Mouse (Mus musculus): ENCODE data around the gene Socs3. TPM values are rescaled to one million over a fixed set of nuclear protein-coding genes. Genes with fewer than 3 reads are reported as not detected.

The Socs3 gene
- polyA plus RNA-seq (2015; fragmentation: Nextera tagmentation; extraction: Ambion mirVana) = 16.0 and 18.5 TPM in 2 replicates

- 8% methylated on average over 21 of the region's 21 CpGs for WGBS
- no peaks in the 10 kb centered on the region for H3K27me3 ChIP-seq (replicated peaks)
- peak; percentile 17; the same call in 1 of the 2 replicates for ATAC-seq (ENCODE audit: insufficient read depth, low FRiP score, low read depth)
- 0 out of 2 replicates have a peak, but pooled peaks cover 3% of the 10 kb centered on the region for H3K36me3 ChIP-seq
- peak within 1 kb of the TSS; percentile 99 for H3K27ac ChIP-seq
- no peaks in the 10 kb centered on the region for H3K9me3 ChIP-seq
- H3K4me3 ChIP-seq (replicated peaks) = peak within 1 kb of the TSS; percentile 74
- peak within 1 kb of the TSS; percentile 85 for H3K4me2 ChIP-seq
- peaks cover 41% of the 10 kb centered on the region for H3K4me1 ChIP-seq
- H3K9ac ChIP-seq = peak within 1 kb of the TSS; percentile 86
These were observed at the start of gene Socs3 for GRCm38 (mm10) chr11:117969945-117970872. Socs3 (minus strand) TSS chr11:117970047.

DNA sequence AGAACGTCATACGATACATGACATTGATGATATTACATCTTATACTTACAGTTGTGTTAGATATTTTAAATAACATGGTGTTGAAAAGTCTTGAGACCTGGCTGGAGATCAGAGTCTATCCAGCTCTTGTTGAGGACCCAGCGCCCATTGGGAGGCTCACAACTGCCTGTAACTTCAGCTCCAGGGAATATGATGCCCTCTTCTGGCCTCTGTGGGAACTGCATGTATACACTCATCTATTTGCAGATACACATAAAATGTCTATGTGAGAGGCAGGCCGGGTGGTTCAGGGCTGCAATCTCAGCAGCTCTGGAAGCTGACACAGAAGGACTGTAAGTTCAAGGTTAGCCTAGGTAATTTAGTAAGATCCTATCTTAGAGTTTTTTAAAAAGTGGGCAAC is 48.5 kb upstream of the Socs3 start:
- Histone ChIP-seq H3K27ac (no peak overlapping the region), H3K9me3 (no peaks in the 10 kb centered on the region), H3K9ac (no peak overlapping the region), H3K4me2 (no peak overlapping the region), H3K4me1 (no peaks in the 10 kb centered on the region), H3K36me3 (peaks cover 20% of the 10 kb centered on the region), H3K4me3 (replicated peaks) (no peak overlapping the region), H3K27me3 (replicated peaks) (no peaks in the 10 kb centered on the region)
- no peak for ATAC-seq (ENCODE audit: insufficient read depth, low FRiP score, low read depth)
- 89% methylated on average over 4 of the region's 4 CpGs for WGBS

GRCm38 (mm10) chr11:118015381-118016145 is 45.7 kb upstream of the Socs3 start:
- no peak overlapping the region for H3K9ac ChIP-seq
- ATAC-seq (ENCODE audit: insufficient read depth, low FRiP score, low read depth) = no peak

GRCm38 (mm10) chr11:118014391-118014995 is 44.6 kb upstream of the Socs3 start:
- no peak overlapping the region for H3K9ac ChIP-seq
- H3K4me3 ChIP-seq (replicated peaks) = no peak overlapping the region
- no peaks in the 10 kb centered on the region for H3K9me3 ChIP-seq
- H3K36me3 ChIP-seq = peaks cover 10% of the 10 kb centered on the region; the same call in 1 of the 2 replicates
- ATAC-seq (ENCODE audit: insufficient read depth, low FRiP score, low read depth) = no peak
- 80% methylated on average over 12 of the region's 12 CpGs for whole genome bisulfite sequencing
- H3K4me2 ChIP-seq = no peak overlapping the region
- no peak overlapping the region for H3K27ac ChIP-seq
- no peaks in the 10 kb centered on the region for H3K27me3 ChIP-seq (replicated peaks)
- H3K4me1 ChIP-seq = peaks cover 5% of the 10 kb centered on the region

More at GRCm38 (mm10) chr11:118015381-118016145, 45.7 kb upstream of the Socs3 start:
- Histone ChIP-seq H3K27ac (no peak overlapping the region), H3K4me3 (replicated peaks) (no peak overlapping the region), H3K4me2 (no peak overlapping the region), H3K4me1 (no peaks in the 10 kb centered on the region), H3K27me3 (replicated peaks) (no peaks in the 10 kb centered on the region), H3K9me3 (no peaks in the 10 kb centered on the region), H3K36me3 (peaks cover 16% of the 10 kb centered on the region; the same call in 1 of the 2 replicates)
- WGBS = 89% methylated on average over 8 of the region's 8 CpGs

DNA sequence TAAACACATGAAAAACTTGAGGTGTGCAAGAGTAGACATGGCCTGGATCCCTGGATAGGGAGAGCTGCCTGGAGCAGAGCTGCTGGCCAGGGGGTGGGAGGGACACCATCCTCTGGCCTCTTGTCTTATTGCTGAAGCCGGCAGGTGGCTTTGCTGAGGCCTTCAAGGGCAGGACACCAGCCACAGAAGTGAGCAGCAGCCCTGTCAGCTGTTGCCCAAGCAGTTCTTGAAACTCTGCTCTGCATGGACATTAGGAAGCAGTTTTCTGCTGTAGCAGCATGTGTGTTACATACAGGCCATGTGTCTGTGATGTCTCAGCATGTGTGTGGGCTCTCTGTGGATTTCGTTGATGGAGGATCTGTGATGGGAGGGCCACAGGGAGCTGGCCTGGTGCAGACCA is 43.5 kb upstream of the Socs3 start:
- Histone ChIP-seq H3K27me3 (replicated peaks) (no peaks in the 10 kb centered on the region), H3K36me3 (peaks cover 7% of the 10 kb centered on the region; the same call in 1 of the 2 replicates), H3K4me2 (no peak overlapping the region), H3K9ac (no peak overlapping the region), H3K4me3 (replicated peaks) (no peak overlapping the region), H3K27ac (no peak overlapping the region), H3K9me3 (no peaks in the 10 kb centered on the region), H3K4me1 (peaks cover 16% of the 10 kb centered on the region)
- ATAC-seq (ENCODE audit: insufficient read depth, low FRiP score, low read depth) = no peak
- 63% methylated on average over 2 of the region's 2 CpGs for WGBS

- WGBS = 72% methylated on average over 1 of the region's 1 CpGs
- Histone ChIP-seq H3K9ac (no peak overlapping the region), H3K9me3 (no peaks in the 10 kb centered on the region), H3K4me3 (replicated peaks) (no peak overlapping the region), H3K27ac (no peak overlapping the region), H3K4me1 (peaks cover 24% of the 10 kb centered on the region), H3K4me2 (no peak overlapping the region), H3K36me3 (0 out of 2 replicates have a peak, but pooled peaks cover under 1% of the 10 kb centered on the region), H3K27me3 (replicated peaks) (no peaks in the 10 kb centered on the region)
- no peak for ATAC-seq (ENCODE audit: insufficient read depth, low FRiP score, low read depth)
These were observed 42.7 kb upstream of the Socs3 start for GRCm38 (mm10) chr11:118012595-118012994.

DNA sequence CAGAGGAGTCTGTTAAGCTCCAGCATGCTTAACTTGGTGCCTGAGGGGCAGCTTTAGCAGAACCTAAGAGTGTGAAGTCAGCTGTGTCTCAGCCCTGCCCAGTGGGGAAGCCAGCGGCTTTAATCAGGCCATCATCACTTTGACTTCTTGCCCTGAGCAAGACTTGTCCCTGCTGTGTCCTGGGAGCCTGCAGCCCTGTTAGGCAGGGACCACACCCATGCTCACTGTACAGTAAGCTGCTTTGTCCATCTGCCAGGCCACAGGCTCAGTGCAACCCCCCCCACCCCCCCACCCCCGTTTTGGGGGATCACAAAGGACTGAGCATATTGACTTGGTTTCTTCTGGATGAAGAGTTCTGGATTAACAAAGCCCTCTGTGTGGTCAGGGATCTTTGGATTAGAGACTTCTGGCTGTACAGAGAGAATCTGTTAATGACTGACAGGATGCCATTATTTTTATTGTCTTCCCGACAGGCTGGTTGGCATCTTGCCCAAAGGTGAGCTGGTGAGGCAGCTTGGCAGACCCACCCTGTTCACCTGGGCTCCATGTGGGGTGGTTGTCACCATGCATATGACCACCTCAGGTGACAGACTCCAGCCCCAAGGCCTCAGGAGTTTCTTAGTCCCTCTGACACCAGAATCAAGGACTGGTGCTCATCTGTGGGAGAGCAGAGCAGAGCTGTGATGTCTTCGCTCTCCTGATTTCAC is 40.2 kb upstream of the Socs3 start:
- Histone ChIP-seq H3K4me3 (replicated peaks) (no peak overlapping the region), H3K36me3 (peaks cover 18% of the 10 kb centered on the region), H3K4me1 (peaks cover 30% of the 10 kb centered on the region), H3K9ac (no peak overlapping the region), H3K27me3 (replicated peaks) (no peaks in the 10 kb centered on the region), H3K4me2 (no peak overlapping the region), H3K27ac (peak overlapping the region; percentile 48), H3K9me3 (no peaks in the 10 kb centered on the region)
- no peak for ATAC-seq (ENCODE audit: insufficient read depth, low FRiP score, low read depth)
- 52% methylated on average over 4 of the region's 4 CpGs for WGBS

DNA sequence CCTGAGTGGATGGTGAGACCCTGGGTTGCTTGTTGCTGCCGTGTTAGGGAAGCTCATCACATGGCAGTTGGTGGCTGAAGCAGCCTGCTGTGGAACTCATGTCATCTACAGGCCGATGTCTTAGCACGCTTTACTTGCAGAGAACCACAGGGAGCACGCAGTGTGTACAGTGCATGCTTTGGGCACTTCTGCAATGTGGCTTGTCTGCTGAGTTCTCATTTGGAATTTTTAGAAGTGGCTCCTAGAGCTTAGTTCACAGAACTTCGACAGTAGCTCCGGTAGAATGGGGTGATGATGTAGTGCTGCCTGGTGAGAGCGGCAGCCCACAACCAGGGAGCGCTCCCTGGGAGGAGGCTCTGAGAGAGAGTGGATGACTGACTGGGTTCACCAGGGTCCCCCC is 39.0 kb upstream of the Socs3 start:
- ATAC-seq (ENCODE audit: insufficient read depth, low FRiP score, low read depth) = no peak
- 73% methylated on average over 8 of the region's 8 CpGs for WGBS
- H3K27ac ChIP-seq = no peak overlapping the region; the same call in 1 of the 2 replicates

GRCm38 (mm10) chr11:118008144-118008805 is 38.4 kb upstream of the Socs3 start:
- peaks cover 30% of the 10 kb centered on the region for H3K36me3 ChIP-seq
- WGBS = 63% methylated on average over 5 of the region's 5 CpGs
- no peaks in the 10 kb centered on the region for H3K27me3 ChIP-seq (replicated peaks)
- peaks cover 30% of the 10 kb centered on the region for H3K4me1 ChIP-seq
- H3K9ac ChIP-seq = no peak overlapping the region; the same call in 1 of the 2 replicates
- peak overlapping the region; percentile 55; the same call in 1 of the 2 replicates for H3K27ac ChIP-seq
- H3K9me3 ChIP-seq = no peaks in the 10 kb centered on the region
- H3K4me2 ChIP-seq = no peak overlapping the region
- H3K4me3 ChIP-seq (replicated peaks) = no peak overlapping the region
- ATAC-seq (ENCODE audit: insufficient read depth, low FRiP score, low read depth) = no peak

More for the DNA sequence above, 39.0 kb upstream of the Socs3 start:
- Histone ChIP-seq H3K9me3 (no peaks in the 10 kb centered on the region), H3K9ac (no peak overlapping the region), H3K4me3 (replicated peaks) (no peak overlapping the region), H3K4me2 (no peak overlapping the region), H3K27me3 (replicated peaks) (no peaks in the 10 kb centered on the region), H3K4me1 (peaks cover 30% of the 10 kb centered on the region), H3K36me3 (peaks cover 24% of the 10 kb centered on the region)

DNA sequence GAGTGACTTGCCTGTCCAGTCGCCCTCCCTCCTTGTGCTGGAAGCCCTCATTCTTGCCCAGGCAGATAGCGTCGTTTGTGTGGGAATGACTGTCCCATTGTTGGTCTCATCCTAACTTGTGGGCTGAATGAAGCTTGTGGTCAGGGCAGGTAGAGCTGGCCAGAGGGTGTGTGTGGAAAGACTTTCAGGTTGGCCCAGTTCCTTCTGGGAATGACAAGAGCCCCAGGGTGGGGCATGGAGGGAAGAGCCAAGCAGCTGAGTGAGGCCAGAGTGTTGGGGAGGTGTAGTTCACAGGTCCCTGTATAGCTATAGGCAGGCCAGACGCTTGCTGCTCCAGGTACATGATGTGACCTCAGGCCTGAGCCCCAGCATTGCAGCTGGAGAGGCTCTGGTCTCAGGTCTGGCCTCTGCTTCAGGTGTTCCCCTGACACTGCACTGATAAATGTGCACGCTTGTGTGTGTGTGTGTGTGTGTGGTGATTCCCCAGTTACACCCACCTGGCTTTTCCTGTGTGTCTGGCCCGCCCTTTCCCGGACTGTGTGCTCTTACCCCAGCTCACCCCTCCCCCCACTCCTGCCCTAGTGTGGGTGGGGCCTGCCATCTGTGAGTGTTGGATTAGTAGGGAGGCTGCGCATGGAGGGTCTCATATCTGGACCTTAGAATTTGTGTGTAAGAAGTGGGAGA is 37.8 kb upstream of the Socs3 start:
- peak overlapping the region; percentile 55 for H3K27ac ChIP-seq
- peaks cover 30% of the 10 kb centered on the region for H3K4me1 ChIP-seq
- H3K9ac ChIP-seq = no peak overlapping the region
- no peaks in the 10 kb centered on the region for H3K27me3 ChIP-seq (replicated peaks)
- no peaks in the 10 kb centered on the region for H3K9me3 ChIP-seq
- H3K36me3 ChIP-seq = peaks cover 35% of the 10 kb centered on the region
- H3K4me2 ChIP-seq = no peak overlapping the region
- 48% methylated on average over 8 of the region's 8 CpGs for WGBS
- peak; percentile 44; the same call in 1 of the 2 replicates for ATAC-seq (ENCODE audit: insufficient read depth, low FRiP score, low read depth)
- H3K4me3 ChIP-seq (replicated peaks) = no peak overlapping the region

Measured in stomach, embryonic 15.5 days (tissue).